Mouse (Mus musculus): ENCODE measurements at regions not wholly inside any gene's neighbourhood (a gene's known extent, or its start where the extent isn't known, plus 50 kb on each side); places are given as distances from the start of the nearest gene placed in this dataset.
"Not testable (repeated sequence)": the region's sequence is repeated elsewhere in the genome, so short reads cannot be mapped to it uniquely, and the experiment has no call there.

DNA sequence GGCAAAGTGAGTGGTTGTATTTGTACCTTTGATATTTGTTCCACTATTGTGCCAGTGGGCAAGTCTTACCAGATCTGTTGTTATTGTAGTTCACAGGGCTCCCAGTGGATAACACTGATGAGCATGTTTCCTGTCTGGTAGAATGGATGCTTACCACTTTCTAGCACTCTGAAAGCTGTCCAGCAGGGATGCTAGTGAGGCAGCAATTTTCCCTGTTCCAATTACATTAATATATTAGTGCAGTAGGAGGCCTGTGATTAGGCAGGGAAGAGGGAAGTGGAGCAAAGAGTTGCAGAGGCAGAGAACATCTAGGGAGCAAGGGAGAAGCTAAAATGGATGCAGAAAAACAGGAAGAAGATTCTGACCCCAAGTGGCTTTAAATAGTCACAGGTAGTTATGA, 348.0 kb downstream of the Adam29 start:
- not testable (repeated sequence) for DNase-seq (ENCODE audit: low spot score in 2 of 2)

DNA sequence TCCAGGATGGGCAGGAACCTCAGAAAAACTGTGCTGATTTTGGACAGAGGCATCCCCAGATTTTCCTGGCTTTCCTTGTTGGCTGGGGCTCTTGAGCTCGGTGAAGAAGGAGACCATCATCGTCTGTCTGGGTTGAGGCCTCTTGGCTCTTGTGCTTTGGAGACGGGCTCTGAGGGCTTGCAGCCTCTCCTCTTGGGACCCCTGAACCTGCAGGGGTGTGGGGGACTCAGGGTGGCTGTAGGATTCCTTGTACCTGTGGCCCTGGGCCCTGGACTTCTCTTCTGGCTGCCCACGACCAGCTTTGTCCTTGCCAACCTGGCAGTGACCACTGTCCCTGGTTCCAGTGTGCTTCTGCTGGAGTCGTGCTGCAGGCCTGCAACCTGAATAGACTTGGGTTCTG, 367.9 kb downstream of the Adam29 start:
- no peak for DNase-seq (ENCODE audit: low spot score in 2 of 2)

- DNase-seq (ENCODE audit: low spot score in 2 of 2), result not testable (repeated sequence)
These were observed 377.4 kb downstream of the Adam29 start for GRCm38 (mm10) chr8:55529397-55529796.

DNA sequence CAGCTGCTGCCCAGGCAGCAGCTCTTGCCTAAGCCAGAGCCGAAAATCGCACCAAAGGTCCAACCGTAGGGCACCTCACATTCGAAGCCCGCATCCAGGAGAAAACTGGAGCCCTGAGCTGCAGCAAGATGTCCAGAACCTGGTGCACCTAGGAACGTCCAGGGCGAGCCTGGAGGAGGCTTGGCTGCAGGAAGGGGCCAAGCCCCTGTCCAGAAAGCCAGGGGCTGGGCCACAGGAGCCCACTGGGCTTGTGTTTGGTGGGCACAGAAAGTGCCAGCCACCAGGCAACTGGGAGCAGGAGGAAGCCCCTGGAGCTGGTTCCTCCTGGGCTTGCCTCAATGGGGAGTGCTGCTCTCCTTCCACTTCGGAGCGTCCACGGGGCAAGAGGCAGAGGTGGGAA, 387.6 kb downstream of the Adam29 start:
- DNase-seq (ENCODE audit: low spot score in 2 of 2), result peak in 1 of 2 experiments; percentile 31

DNA sequence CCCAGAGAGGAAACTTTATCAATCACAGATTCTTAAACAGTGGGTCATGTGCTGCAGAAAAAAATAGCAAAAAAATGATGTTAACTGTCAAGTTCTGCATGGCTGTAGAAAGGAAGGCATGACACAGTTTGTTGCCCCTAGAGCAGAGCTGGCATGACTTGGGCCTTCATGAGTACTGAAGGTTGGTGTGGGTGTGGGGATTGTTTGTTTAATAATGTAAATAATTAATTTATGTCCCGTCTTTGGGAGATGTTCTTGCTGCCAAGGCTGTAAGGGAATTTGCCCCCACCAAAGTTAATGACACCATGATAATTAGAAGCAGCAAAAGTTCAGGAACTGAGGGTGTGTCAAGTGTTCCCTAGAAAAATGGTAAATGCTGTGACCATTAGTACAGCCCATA, 429.4 kb downstream of the Adam29 start:
- DNase-seq (ENCODE audit: low spot score in 2 of 2), result no peak

DNA sequence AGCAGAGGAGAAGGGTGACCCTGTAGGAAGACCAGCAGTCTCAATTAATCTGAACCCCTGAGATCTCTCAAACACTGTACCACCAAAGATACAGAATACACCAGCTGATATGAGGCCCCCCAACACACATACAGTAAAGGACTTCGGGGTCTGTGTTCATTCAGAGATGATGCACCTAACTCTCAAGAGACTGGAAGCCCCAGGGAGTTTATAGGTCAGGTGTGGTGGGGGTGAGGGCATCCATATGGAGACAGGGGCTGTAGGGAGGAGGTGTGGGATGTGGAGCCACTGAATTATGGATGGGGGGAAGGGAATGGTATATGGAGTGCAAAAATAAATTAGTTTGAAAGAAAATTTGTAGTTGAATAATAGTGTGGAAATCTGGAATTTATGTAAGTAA, 429.8 kb downstream of the Adam29 start:
- no peak for DNase-seq (ENCODE audit: low spot score in 2 of 2)

DNA sequence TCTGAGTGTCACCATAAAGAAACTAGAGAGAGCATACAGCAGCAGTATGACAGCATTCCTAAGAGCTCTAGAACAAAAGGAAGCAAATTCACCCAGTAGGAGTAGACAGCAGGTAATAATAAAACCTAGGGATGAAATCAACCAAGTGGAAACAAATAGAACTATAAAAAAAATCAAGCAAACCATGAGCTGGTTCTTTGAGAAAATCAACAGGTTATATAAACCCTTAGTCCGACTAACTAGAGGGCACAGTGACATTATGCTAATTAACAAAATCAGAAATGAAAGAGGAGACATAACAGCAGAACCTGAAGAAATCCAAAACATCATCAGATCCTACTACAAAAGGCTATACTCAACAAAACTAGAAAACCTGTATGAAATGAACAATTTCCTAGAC, 434.4 kb downstream of the Adam29 start:
- DNase-seq (ENCODE audit: low spot score in 2 of 2), result no peak

- not testable (repeated sequence) for DNase-seq (ENCODE audit: low spot score in 2 of 2)
These were observed 440.0 kb downstream of the Adam29 start for GRCm38 (mm10) chr8:55466771-55467170.

DNA sequence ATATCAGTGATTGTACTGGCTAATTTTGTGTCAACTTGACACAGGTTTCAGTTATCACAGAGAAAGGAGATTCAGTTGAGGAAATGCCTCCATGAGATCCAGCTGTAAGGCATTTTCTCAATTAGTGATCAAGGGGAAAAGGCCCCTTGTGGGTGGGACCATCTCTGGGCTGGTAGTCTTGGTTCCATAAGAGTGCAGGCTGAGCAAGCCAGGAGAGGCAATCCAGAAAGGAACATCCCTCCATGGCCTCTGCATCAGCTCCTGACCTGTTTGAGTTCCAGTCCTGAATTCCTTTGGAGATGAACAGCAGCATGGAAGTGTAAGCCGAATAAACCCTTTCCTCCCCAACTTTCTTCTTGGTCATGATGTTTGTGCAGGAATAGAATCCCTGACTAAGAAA, 440.8 kb downstream of the Adam29 start:
- not testable (repeated sequence) for DNase-seq (ENCODE audit: low spot score in 2 of 2)

GRCm38 (mm10) chr8:55465419-55465818, 441.3 kb downstream of the Adam29 start:
- DNase-seq (ENCODE audit: low spot score in 2 of 2), result no peak

DNA sequence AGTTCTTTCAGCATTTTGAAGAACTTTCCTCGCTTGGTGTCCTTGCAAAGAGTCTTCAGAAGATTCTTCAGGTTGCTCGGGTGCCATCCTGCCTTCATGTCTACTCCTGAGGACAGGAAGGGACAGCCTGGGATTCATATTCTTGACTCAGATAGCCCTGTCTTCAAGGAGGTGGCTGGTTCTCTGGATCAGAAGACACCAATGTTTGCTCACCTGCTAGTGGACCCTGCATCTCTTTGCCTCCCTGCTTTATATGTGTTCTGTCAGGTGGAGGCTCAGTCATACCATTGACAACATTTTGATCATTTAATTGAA, 441.9 kb downstream of the Adam29 start:
- no peak for DNase-seq (ENCODE audit: low spot score in 2 of 2)

- no peak for DNase-seq (ENCODE audit: low spot score in 2 of 2)
These were observed 442.5 kb downstream of the Adam29 start for GRCm38 (mm10) chr8:55464036-55464854.

DNA sequence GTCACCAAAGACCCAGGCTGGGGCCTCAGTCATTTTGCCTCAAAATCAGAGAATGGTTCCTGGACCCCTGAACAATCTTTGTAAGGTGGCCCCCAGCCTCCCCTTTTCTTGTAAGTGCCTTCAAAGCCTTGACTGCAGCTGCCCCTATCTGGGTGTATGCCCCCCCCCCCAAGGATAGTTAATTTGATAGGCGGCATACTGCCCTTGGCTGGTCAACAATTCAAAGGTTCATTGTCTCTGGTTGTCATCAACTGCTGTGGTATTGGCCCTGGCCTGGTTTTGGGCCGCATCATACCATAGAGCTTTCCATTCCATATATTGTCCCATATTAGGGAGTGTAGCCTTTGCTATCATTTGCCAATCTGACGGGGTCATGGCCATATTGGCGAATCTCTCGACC, 446.0 kb downstream of the Adam29 start:
- not testable (repeated sequence) for DNase-seq (ENCODE audit: low spot score in 2 of 2)

DNA sequence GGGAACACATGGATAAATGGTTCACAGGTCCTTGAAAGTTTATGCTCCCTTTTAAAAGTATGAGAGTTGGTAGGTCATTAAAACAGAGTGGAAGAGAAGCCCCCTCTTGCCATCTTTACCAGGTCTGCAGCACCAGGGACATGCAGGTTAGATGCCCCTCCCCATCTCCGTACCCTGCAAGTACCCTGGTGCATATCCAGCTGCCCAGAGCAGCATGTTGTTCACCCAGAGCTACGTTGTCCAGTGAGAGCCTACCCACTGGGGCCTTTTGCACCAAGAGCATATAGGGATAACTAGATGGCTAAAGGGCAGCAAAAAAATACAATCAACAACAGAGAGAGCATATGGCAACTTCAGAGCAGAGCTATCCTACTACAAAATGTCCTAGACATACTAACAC, 449.3 kb downstream of the Adam29 start:
- DNase-seq (ENCODE audit: low spot score in 2 of 2), result no peak
